Mouse (Mus musculus) c-Kit-negative CD71-positive TER-119-positive erythroid progenitor cells, embryonic 14.5 days (primary cell): ENCODE results near the gene Olfr1257.
"Not testable (repeated sequence)": the region's sequence is repeated elsewhere in the genome, so short reads cannot be mapped to it uniquely, and the experiment has no call there.

Source experiments
- DNase-seq: peaks from one replicate; pipeline ENCODE4 v3.0.0-alpha.2; 2013; ENCODE audit warnings: low read depth, low spot score

Gene Olfr1257

GRCm38 (mm10) chr2:89878137-89878536, at the start of gene Olfr1257:
Gene Olfr1257, plus strand, starts transcription at chr2:89878437.
- no peak for DNase-seq

- no peak for DNase-seq
Measured at GRCm38 (mm10) chr2:89841455-89841854, 36.8 kb upstream of the Olfr1257 start, which contains the start of gene Olfr1256. Gene Olfr1256, minus strand, starts transcription at chr2:89841555.

GRCm38 (mm10) chr2:89848105-89848504, 30.1 kb upstream of the Olfr1257 start, which contains the start of gene Olfr48:
Gene Olfr48, minus strand, starts transcription at chr2:89848205.
- DNase-seq: no peak

- DNase-seq: no peak
Measured at GRCm38 (mm10) chr2:89849230-89849629, 29.0 kb upstream of the Olfr1257 start.

DNA sequence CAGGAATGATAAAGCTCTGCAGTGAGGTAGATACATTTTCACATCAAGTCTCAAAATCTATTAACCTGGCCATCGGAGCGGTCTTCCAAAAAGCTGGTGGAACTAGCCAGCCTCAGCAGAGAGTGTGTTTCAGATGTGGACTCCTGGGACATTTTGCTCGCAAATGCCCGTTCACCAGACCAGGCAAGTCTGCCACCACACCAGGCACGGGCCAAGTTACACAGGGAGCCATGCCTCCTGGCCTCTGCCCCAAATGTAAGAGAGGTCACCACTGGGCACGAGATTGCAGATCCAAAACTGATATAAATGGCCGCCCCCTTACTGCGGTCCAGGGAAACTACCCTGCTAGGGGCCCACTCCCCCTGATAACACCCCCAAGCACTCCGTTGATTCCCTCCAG, 34.4 kb downstream of the Olfr1257 start:
- DNase-seq: not testable (repeated sequence)

- no peak for DNase-seq
Measured at GRCm38 (mm10) chr2:89927009-89927408, 48.8 kb downstream of the Olfr1257 start, which contains the start of gene Olfr1258. Gene Olfr1258, plus strand, starts transcription at chr2:89927309.
